Mouse (Mus musculus) midbrain, embryonic 16.5 days (tissue): ENCODE measurements around the gene Gm20388. TPM values are rescaled to one million over a fixed set of nuclear protein-coding genes. Genes with fewer than 3 reads are reported as not detected.
A peak's percentile ranks its signal among the peaks of the same experiment; 100 is the strongest.

Experiments used
- ATAC-seq: fragments of 200-750 bp; cut with Nextera tagmentation; 2 replicates; pipeline ENCODE4 v1.8.0; 2017; ENCODE audit warnings: moderate TSS enrichment
- H3K27ac ChIP-seq: fragments of 300-500 bp; sonication (generic); 2 replicates; pipeline ENCODE4 v1.5.1; 2014; ENCODE audit warnings: mild to moderate bottlenecking, low read length, mixed read lengths
- H3K27me3 ChIP-seq: fragments of 300-500 bp; sonication (generic); 2 replicates; pipeline ENCODE4 v1.6.1; 2014; ENCODE audit warnings: low read depth, low read length, mixed read lengths; ENCODE audit not compliant: control insufficient read depth, insufficient read depth
- H3K36me3 ChIP-seq: fragments of 300-500 bp; sonication (generic); 2 replicates; pipeline ENCODE4 v1.6.1; 2014; ENCODE audit warnings: mild to moderate bottlenecking, low read length, moderate library complexity, mixed read lengths; ENCODE audit not compliant: control insufficient read depth, insufficient read depth
- H3K4me1 ChIP-seq: fragments of 300-500 bp; sonication (generic); 2 replicates; pipeline ENCODE4 v1.6.1; 2014; ENCODE audit warnings: mild to moderate bottlenecking, low read length, mixed read lengths; ENCODE audit not compliant: control insufficient read depth, insufficient read depth
- H3K4me2 ChIP-seq: fragments of 300-500 bp; sonication (generic); 2 replicates; pipeline ENCODE4 v1.6.1; 2014; ENCODE audit warnings: mild to moderate bottlenecking, low read length, mixed read lengths
- H3K4me3 ChIP-seq: fragments of 300-500 bp; sonication (generic); 2 replicates; pipeline ENCODE4 v1.5.1; 2014; ENCODE audit warnings: low read depth, mild to moderate bottlenecking, low read length, moderate library complexity, mixed read lengths
- H3K9ac ChIP-seq: fragments of 300-500 bp; sonication (generic); 2 replicates; pipeline ENCODE4 v1.6.1; 2014; ENCODE audit warnings: low read depth, low read length, mixed read lengths
- H3K9me3 ChIP-seq: fragments of 300-500 bp; sonication (generic); replicated peaks from 2 replicates; pipeline ENCODE4 v1.6.1; 2014; ENCODE audit warnings: mild to moderate bottlenecking, low read length, mixed read lengths; ENCODE audit not compliant: control insufficient read depth, poor library complexity, severe bottlenecking
- WGBS: fragments of 180-500 bp; shearing (Covaris S2); extraction: QIAGEN DNeasy Blood & Tissue Kit; methylation state at CpG from one replicate; pipeline ENCODE4 v1.1.7; 2014; 5-methylcytosine and 5-hydroxymethylcytosine counted together
- polyA plus RNA-seq: library from polyadenylated mRNA; unstranded; fragments of >200 nt; fragmentation: Nextera tagmentation; extraction: Ambion mirVana; gene quantifications from 2 replicates; pipeline ENCODE4 v1.2.1, GENCODE M21; 2015

Gene Gm20388
- polyA plus RNA-seq, 1 experiment from 2014 or later = 7.5 TPM

DNA sequence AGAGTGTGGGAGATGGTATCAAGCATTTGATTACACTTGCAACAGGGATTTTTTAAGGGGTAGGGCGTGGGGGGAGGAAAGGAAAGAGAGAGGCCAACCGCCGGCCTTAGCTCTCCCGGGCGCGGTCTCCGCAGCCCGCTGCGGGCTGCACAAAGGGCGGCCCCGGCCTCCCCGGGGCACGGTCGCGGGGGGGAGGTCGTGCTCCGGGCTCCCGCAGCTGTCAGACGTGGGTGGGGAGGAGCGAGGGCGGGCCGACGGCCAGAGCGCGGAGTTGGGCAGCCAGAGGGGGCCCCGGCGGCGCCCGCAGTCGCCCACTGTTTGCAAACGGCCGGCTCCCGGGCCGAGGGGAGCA is 576.7 kb downstream of the Gm20388 start:
- 0% methylated on average over 19 of the region's 34 CpGs for WGBS
- peak overlapping the region; percentile 89 for H3K4me2 ChIP-seq
- no peaks in the 10 kb centered on the region for H3K27me3 ChIP-seq
- no peaks in the 10 kb centered on the region for H3K36me3 ChIP-seq
- ATAC-seq = no peak
- H3K9me3 ChIP-seq = no peaks in the 10 kb centered on the region
- H3K4me1 ChIP-seq = peaks cover 50% of the 10 kb centered on the region
- peak overlapping the region; percentile 76 for H3K4me3 ChIP-seq
- H3K9ac ChIP-seq = peak overlapping the region; percentile 94
- H3K27ac ChIP-seq = peak overlapping the region; percentile 99

DNA sequence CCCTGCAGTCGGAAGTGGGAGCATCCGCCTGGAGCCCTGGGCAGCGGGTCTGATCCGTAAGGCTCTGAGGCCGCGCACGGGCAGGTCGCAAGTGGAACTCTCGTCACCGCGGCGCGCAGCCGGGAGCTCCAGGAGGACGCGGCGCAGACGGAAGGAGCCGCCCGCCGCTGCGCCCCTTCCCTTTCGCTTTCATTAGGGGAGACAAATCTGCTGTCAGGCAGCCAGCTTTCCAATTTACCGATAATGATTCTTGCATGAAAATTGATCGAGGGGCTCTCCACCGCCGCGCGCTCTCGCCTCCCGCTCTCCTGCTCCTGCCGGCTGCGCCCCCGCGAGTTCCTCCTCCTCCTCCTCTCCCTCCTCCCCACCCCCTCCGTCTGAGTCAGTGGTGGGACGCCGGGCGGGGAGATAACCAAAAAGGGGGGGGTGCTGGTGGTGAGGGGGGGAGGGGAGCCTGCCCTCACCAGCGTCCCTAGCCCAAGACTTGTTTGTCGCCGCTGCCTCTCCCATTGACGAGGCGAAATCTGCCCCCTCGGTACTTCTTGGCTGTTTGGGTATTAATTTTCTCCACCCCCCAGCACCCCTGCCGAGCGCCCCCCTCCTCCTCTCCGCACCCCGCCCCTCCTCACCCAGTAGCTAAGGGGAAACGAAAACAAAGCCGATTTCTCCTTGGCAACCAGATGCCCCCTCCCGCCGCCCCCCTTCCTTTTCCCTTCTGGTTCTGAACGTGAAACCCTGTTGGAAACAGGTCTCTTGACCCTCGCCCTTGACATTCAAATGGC is 577.3 kb downstream of the Gm20388 start:
- peak; percentile 55 for ATAC-seq
- Histone ChIP-seq H3K4me2 (peak overlapping the region; percentile 89), H3K4me3 (peak overlapping the region; percentile 76), H3K36me3 (no peaks in the 10 kb centered on the region), H3K27ac (peak overlapping the region; percentile 99), H3K9me3 (no peaks in the 10 kb centered on the region), H3K4me1 (peaks cover 56% of the 10 kb centered on the region), H3K9ac (peak overlapping the region; percentile 94), H3K27me3 (no peaks in the 10 kb centered on the region)
- under 1% methylated on average over 46 of the region's 55 CpGs for WGBS

DNA sequence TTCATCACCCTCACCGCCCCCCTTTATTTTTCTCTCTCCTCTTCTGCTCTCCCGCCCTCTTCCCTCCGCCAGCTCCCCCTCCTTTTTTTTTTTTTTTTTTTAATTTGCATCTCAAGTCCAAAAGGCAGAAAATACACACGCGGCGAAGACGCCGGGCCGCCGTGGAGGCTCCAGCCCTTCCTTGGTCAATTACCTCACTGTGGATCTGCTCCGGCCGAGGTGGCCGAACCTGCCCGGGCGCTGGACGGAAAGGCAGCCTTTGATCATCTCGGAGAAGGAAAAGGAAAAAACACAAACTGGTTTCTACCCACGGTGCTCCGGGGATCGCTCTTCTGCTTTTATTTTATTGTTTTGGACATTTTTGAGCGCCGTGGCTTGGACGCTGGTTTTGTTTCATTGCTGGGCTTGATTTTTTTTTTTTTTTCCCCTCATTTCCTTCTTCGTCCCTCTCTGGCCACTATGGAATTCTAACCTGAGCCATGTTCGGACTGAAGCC is 578.0 kb downstream of the Gm20388 start:
- Histone ChIP-seq H3K27ac (peak overlapping the region; percentile 99), H3K9ac (peak overlapping the region; percentile 94), H3K36me3 (no peaks in the 10 kb centered on the region), H3K4me2 (peak overlapping the region; percentile 89), H3K9me3 (no peaks in the 10 kb centered on the region), H3K27me3 (no peaks in the 10 kb centered on the region), H3K4me1 (peaks cover 63% of the 10 kb centered on the region), H3K4me3 (peak overlapping the region; percentile 76)
- WGBS = under 1% methylated on average over 25 of the region's 25 CpGs
- ATAC-seq = no peak

DNA sequence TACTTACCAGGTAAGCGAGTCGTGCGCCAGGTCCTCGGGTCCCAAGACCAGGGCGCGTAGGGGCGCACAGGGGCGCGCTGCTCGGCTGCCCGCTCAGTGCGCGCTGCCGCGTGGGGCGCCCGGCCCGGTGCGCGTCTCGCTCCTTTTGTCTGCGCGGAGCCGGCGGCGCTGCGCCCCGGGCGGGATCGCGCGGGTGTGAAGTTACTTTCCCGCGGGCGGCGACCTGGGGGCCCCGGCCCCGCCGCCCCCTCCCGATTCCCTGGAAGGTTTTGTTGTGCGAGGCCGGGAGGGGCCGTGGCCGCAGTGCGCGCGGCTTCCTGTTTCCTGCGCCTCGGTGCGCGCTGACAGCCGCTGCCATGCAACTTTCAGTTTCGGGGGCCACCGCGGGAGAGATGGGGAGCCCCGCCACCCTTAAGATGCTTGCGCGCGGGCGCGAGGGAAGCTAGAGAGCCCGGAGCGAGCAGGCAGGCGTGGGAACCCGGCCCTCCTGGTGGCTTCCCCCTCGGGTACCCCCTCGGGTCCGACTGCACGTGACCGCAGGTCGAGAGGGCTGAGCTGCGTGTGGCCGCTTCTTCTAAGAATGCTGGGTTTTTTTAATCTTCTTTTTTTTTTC is 578.6 kb downstream of the Gm20388 start:
- Histone ChIP-seq H3K27ac (peak overlapping the region; percentile 99), H3K9ac (peak overlapping the region; percentile 94), H3K4me2 (peak overlapping the region; percentile 89), H3K4me3 (peak overlapping the region; percentile 76), H3K27me3 (no peaks in the 10 kb centered on the region), H3K36me3 (no peaks in the 10 kb centered on the region), H3K9me3 (no peaks in the 10 kb centered on the region), H3K4me1 (peaks cover 65% of the 10 kb centered on the region)
- no peak for ATAC-seq
- WGBS = under 1% methylated on average over 71 of the region's 73 CpGs

DNA sequence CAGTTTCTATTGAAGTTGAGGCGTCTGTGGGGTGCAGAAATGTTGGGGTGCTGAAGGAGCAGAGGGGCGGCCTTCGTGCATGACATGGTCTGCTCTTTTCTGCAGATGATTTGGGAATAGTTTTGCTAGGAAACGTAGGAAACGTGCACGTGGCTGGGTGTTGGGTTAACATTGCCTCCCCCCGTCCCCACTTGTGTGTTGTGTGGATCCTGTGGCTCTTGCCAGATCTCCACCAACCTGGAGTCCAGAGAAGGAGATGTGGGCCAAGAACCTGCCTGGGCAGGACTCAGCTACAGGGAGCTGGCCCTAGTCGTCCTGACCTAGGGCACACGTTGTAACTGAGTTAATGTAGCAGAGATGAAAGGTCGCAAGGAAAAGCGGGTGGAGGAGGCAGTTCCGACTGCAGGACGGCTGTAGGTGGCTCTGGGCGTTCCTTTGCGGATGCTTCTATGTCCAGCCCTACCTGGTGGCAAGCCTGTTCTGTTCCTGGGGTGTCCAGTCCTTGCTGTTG is 579.2 kb downstream of the Gm20388 start:
- WGBS = 3% methylated on average over 15 of the region's 15 CpGs
- H3K27me3 ChIP-seq = no peaks in the 10 kb centered on the region
- H3K27ac ChIP-seq = peak overlapping the region; percentile 99
- ATAC-seq = no peak
- peak overlapping the region; percentile 94 for H3K9ac ChIP-seq
- H3K4me2 ChIP-seq = peak overlapping the region; percentile 89
- H3K36me3 ChIP-seq = no peaks in the 10 kb centered on the region
- H3K4me1 ChIP-seq = peaks cover 65% of the 10 kb centered on the region
- peak overlapping the region; percentile 76 for H3K4me3 ChIP-seq
- no peaks in the 10 kb centered on the region for H3K9me3 ChIP-seq

DNA sequence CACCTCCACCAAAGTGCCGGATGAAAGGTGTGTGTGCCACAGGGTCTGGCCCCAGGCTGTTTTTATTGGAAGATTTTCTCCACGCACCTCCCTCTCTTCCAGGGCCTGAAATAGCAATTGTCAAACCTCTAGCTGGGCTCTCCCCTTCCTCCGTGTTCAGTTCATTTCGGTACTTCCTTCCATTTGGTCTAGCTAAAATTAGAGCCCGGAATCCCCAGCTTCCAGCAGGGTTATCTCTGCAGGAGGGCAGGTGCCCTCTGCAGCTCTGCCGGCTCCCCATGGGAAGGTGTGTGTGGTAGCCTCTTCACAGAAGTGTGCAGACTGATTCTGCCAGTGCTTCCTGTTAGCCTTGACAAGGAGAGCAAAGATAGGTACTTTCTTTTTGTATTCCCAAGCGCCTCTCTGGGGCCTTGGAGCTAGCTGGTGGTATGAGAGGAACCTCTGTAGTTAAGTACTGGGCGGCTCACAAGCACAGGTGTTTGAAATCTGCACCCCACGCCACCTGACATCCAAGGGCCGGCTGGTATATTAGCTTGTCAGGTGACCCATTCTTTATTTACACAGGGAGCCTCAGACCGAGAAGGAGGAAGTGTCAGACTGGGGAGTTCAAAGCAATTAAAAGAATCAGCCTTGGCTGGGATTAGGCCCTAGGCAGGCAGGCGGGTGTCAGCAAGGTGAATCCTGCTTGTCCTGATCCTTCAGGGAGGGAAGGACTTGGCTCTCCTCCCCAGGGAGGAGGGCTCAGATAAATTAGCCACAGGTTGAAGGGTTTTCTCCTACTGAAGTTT is 579.9 kb downstream of the Gm20388 start:
- H3K4me1 ChIP-seq = peaks cover 67% of the 10 kb centered on the region
- H3K4me3 ChIP-seq = peak overlapping the region; percentile 76
- no peak for ATAC-seq
- H3K4me2 ChIP-seq = peak overlapping the region; percentile 89
- 11% methylated on average over 12 of the region's 12 CpGs for WGBS
- H3K9ac ChIP-seq = peak overlapping the region; percentile 94
- no peaks in the 10 kb centered on the region for H3K36me3 ChIP-seq
- H3K9me3 ChIP-seq = no peaks in the 10 kb centered on the region
- H3K27ac ChIP-seq = peak overlapping the region; percentile 99
- no peaks in the 10 kb centered on the region for H3K27me3 ChIP-seq

DNA sequence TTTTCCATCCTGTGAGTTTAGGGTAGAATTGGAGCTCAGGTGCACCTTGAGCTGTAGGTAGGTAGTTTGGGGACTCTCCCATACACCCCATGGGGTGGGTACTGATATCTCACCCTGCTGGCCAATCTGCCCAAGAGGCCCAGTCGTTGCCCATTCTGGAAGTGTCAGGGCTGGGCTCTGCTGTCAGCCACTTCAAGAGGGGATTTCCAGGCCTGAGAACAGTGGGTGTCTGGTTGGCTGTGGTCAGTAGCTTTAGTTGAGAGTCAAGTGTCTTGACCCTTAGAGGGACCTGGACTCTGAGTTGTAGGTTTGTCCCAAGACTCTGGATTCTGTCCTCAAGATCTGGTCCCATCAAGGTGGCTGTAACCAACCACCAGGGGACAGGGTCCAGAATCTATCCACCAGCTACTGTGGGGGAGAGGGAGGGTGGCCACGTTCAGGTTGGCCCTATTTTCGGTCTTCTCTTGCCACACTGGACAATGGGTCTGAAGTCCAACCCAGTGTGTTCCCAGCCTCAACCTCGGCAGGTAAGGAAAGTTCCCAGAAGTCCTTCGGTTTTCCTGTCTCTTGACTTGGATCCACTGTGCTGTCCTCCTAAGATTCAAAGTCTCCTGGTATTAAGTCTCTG is 580.6 kb downstream of the Gm20388 start:
- no peaks in the 10 kb centered on the region for H3K36me3 ChIP-seq

DNA sequence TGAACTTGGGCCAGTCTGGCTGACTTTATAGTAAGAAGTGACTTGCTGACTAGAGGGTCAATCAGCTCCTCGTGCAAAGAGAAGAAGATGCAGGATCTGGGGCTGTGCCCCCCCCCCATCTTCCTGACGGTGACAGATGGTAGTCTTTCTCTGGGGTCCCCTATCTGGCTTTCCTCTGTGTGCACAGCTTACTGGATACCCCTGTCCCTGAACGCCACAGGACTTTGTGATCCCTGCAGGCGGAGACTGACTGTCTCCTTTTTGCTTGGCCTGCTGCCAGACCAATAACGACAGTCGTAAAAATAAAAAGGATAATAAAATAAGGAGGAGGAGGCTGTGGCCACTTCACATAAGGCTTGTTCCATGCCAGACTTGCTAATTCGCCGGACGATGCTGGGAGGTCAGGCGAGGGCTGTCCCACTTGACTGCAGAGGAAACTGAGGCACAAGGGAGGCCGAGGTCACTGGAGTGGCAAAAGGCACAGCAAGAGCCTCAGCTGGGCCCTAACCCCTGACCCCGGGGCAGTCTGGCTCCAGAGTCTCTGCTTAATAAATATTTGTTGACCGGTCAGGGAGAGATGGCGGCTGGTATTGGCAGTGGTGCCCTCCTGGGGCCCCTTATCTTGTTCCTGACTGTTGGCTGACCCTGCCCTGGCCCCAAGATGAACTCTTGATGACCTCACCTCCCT is 581.7 kb downstream of the Gm20388 start:
- peak overlapping the region; percentile 89 for H3K4me2 ChIP-seq
- H3K4me3 ChIP-seq = peak overlapping the region; percentile 76
- ATAC-seq = no peak
- peaks cover 62% of the 10 kb centered on the region for H3K4me1 ChIP-seq
- no peak overlapping the region for H3K27ac ChIP-seq
- 39% methylated on average over 14 of the region's 14 CpGs for WGBS
- H3K9me3 ChIP-seq = no peaks in the 10 kb centered on the region
- H3K36me3 ChIP-seq = no peaks in the 10 kb centered on the region
- H3K27me3 ChIP-seq = no peaks in the 10 kb centered on the region
- peak overlapping the region; percentile 10; the same call in 1 of the 2 replicates for H3K9ac ChIP-seq

More for the DNA sequence above, 580.6 kb downstream of the Gm20388 start:
- peaks cover 60% of the 10 kb centered on the region for H3K4me1 ChIP-seq
- peak overlapping the region; percentile 89 for H3K4me2 ChIP-seq
- 66% methylated on average over 5 of the region's 5 CpGs for WGBS
- no peaks in the 10 kb centered on the region for H3K9me3 ChIP-seq
- peak overlapping the region; percentile 76 for H3K4me3 ChIP-seq
- no peak overlapping the region for H3K27ac ChIP-seq
- H3K27me3 ChIP-seq = no peaks in the 10 kb centered on the region
- H3K9ac ChIP-seq = peak overlapping the region; percentile 94
- no peak for ATAC-seq
